ENCODE assay signal across 15 mouse cellular contexts in the genomic region with DNA sequence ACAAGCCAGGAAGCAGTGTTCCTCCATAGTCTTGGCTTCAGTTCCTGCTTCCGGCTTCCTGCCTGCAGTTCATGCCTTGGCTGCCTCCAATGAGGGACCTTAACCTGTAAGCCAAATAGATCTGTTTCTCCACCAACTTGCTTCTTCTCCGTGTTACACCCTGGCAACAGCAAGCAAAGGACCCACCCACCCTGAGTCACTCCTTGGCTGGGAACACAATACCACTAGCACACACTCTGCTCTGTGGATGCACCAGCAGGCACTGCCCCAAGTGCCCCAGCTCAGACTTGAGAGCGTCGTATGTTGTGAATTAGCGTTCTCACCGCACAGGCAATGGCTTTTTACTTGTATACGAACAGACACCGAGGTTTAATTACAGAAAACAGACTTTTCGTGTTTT. TPM values are rescaled to one million over a fixed set of nuclear protein-coding genes. Genes with fewer than 3 reads are reported as not detected.
DNase-seq lines count a peak whose midpoint lies in the region; ATAC-seq and TF ChIP-seq lines count a peak whose summit lies in the region.
"Had no signal": no experiment of that assay in that cellular context is flagged by ENCODE, and none has a peak within 500 bp of the region (broad histone marks: within the 10 kb centered on the region; RNA-seq: fewer than 3 reads in every experiment).

No protein-coding gene starts in this region.

- H3K9me3 ChIP-seq in limb, embryonic 15.5 days = no peaks in the 10 kb centered on the region
- H3K9me3 ChIP-seq in hindbrain, embryonic 16.5 days (ENCODE audit: control insufficient read depth, low read length) = no peaks in the 10 kb centered on the region
- H3K9me3 ChIP-seq: hindbrain, embryonic 13.5 days; midbrain, embryonic 15.5 days had no signal

- no peaks in the 10 kb centered on the region for H3K27me3 ChIP-seq in limb, embryonic 15.5 days
- H3K27me3 ChIP-seq in hindbrain, embryonic 16.5 days (replicated peaks; ENCODE audit: control insufficient read depth, insufficient read depth, low read length) = no peaks in the 10 kb centered on the region
- H3K27me3 ChIP-seq: heart, embryonic 12.5 days; hindbrain, embryonic 13.5 days; midbrain, embryonic 15.5 days had no signal

- H3K4me3 ChIP-seq in left cerebral cortex, adult 2 months = no peak overlapping the region
- no peak overlapping the region for H3K4me3 ChIP-seq in limb, embryonic 15.5 days
- no peak overlapping the region for H3K4me3 ChIP-seq in hindbrain, embryonic 16.5 days (ENCODE audit: low read length)
- H3K4me3 ChIP-seq: heart, embryonic 12.5 days; hindbrain, embryonic 13.5 days; midbrain, embryonic 15.5 days had no signal

- no peak overlapping the region for H3K9ac ChIP-seq in limb, embryonic 15.5 days
- H3K9ac ChIP-seq in hindbrain, embryonic 16.5 days (ENCODE audit: low read depth, low read length) = no peak overlapping the region
- H3K9ac ChIP-seq: heart, embryonic 12.5 days; hindbrain, embryonic 13.5 days; liver, embryonic 14.5 days; midbrain, embryonic 15.5 days had no signal

- ATAC-seq in limb, embryonic 15.5 days (ENCODE audit: insufficient number of reproducible peaks, low FRiP score, low TSS enrichment, low read depth) = peak; percentile 62; the same call in 1 of the 2 replicates
- ATAC-seq in hindbrain, embryonic 16.5 days = no peak
- ATAC-seq: midbrain, embryonic 15.5 days had no signal

- intact Hi-C loops in left cerebral cortex, adult 2 months (cut with DNase I) = no loop called here

- no peaks in the 10 kb centered on the region for H3K36me3 ChIP-seq in limb, embryonic 15.5 days
- no peaks in the 10 kb centered on the region for H3K36me3 ChIP-seq in hindbrain, embryonic 16.5 days (ENCODE audit: control insufficient read depth, insufficient read depth, low read length)
- H3K36me3 ChIP-seq: heart, embryonic 12.5 days; hindbrain, embryonic 13.5 days; midbrain, embryonic 15.5 days had no signal

- TF ChIP-seq CTCF in left cerebral cortex, adult 2 months (IDR thresholded peaks at IDR 0.05) = no peak

- H3K27ac ChIP-seq in left cerebral cortex, adult 2 months = no peak overlapping the region
- H3K27ac ChIP-seq in limb, embryonic 15.5 days = peak overlapping the region; percentile 57
- no peak overlapping the region for H3K27ac ChIP-seq in hindbrain, embryonic 16.5 days (ENCODE audit: low read depth, low read length)
- H3K27ac ChIP-seq: hindbrain, embryonic 13.5 days; liver, embryonic 14.5 days; midbrain, embryonic 15.5 days had no signal

- H3K4me1 ChIP-seq in limb, embryonic 15.5 days = peaks cover 8% of the 10 kb centered on the region
- no peaks in the 10 kb centered on the region for H3K4me1 ChIP-seq in hindbrain, embryonic 16.5 days (ENCODE audit: control insufficient read depth, insufficient read depth, low read depth, low read length)
- H3K4me1 ChIP-seq: midbrain, embryonic 15.5 days had no signal

- DNase-seq in left cerebral cortex, adult 11 months (ENCODE audit: low spot score) = peak; percentile 8
- DNase-seq in left cerebral cortex, adult 2 months (ENCODE audit: extremely low spot score in 1 of 2, low spot score in 2 of 2) = no peak
- DNase-seq in Muller cell, postnatal 12 days (ENCODE audit: inconsistent ontology term) = peak; percentile 34
- peak; percentile 42 to 80 for DNase-seq in adrenal gland, postnatal 36 days
- no peak for DNase-seq in kidney, adult 9 months
- DNase-seq: cerebellum, adult 11-12 months; embryo, embryonic 11 days; kidney, adult 8-10 months; right cerebral cortex, postnatal 25 days had no signal

- H3K4me2 ChIP-seq in limb, embryonic 15.5 days = no peak overlapping the region
- H3K4me2 ChIP-seq in hindbrain, embryonic 16.5 days (ENCODE audit: low read length) = no peak overlapping the region
- H3K4me2 ChIP-seq: heart, embryonic 12.5 days; hindbrain, embryonic 13.5 days; midbrain, embryonic 15.5 days had no signal

- 33% methylated on average over 9 of the region's 9 CpGs for WGBS in limb, embryonic 15.5 days
- WGBS in hindbrain, embryonic 16.5 days = 77% methylated on average over 9 of the region's 9 CpGs

RNA-seq across cellular contexts. Expression of a gene that starts 57.2 kb away (rescaled TPM):
- 10 to 100 TPM; 26.1 to 30.8 TPM for total RNA-seq in left cerebral cortex, adult 2 months (2021)
- total RNA-seq in adrenal gland, postnatal 36 days (2021) = 10 to 100 TPM; 35.9 to 40.7 TPM
- polyA plus RNA-seq in limb, embryonic 15.5 days (2015; fragmentation: Nextera tagmentation; extraction: Ambion mirVana) = 58.6 and 65.9 TPM in 2 replicates
- 75.8 and 86.9 TPM in 2 replicates for polyA plus RNA-seq in hindbrain, embryonic 16.5 days (2015; fragmentation: Nextera tagmentation; extraction: Ambion mirVana)

RNA-seq across cellular contexts. Expression of a gene that starts 57.4 kb away (rescaled TPM):
- total RNA-seq in left cerebral cortex, adult 2 months (2021) = 10 to 100 TPM; 17.0 to 21.3 TPM
- 10 to 100 TPM; 20.4 to 21.6 TPM for total RNA-seq in adrenal gland, postnatal 36 days (2021)
- 29.3 and 31.1 TPM in 2 replicates for polyA plus RNA-seq in limb, embryonic 15.5 days (2015; fragmentation: Nextera tagmentation; extraction: Ambion mirVana)
- 38.2 and 40.8 TPM in 2 replicates for polyA plus RNA-seq in hindbrain, embryonic 16.5 days (2015; fragmentation: Nextera tagmentation; extraction: Ambion mirVana)

Comparison
In these comparisons a context has a peak if more than half of its experiments do, and no peak if none do; other contexts are left out.
1. DNase-seq: peak in left cerebral cortex, adult 11 months (single experiment), Muller cell, postnatal 12 days (single experiment) and adrenal gland, postnatal 36 days (2 of 2); none in left cerebral cortex, adult 2 months (0 of 2) and kidney, adult 9 months (single experiment).